ENCODE assay signal across 19 mouse cellular contexts in the genomic region with DNA sequence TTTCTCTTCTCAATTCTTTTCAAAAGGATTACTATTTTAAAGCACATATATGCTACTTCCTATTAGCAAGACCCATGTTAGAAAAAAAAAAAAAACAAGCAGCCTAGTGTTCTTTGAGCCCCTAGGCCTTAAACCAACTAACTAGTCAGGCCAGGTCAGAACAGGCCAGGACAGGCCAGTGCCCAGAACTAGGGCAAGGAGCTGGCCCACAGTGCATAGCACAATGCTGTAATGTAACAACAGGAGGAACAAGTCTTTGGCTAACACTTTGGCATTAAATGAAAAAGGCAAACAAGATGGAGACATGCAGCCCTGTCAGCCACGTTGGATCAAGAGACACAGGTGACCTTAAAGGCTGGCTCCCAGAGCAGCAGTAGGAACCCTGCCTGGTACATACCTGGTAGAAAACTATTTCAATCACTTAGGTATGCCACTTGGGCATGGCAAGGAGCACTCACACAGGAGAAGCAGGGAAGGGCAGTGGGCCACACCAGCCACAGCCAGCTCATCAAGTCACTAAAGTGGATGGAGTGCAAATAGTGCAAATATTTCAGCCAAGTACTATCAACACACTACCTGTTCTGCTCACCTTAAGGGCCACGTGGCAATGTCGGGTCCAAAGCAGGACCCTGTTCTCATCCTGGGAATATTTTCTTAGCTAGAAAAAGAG. TPM values are rescaled to one million over a fixed set of nuclear protein-coding genes. Genes with fewer than 3 reads are reported as not detected.
DNase-seq lines count a peak whose midpoint lies in the region; ATAC-seq and TF ChIP-seq lines count a peak whose summit lies in the region.
"Had no signal": no experiment of that assay in that cellular context is flagged by ENCODE, and none has a peak within 500 bp of the region (broad histone marks: within the 10 kb centered on the region; RNA-seq: fewer than 3 reads in every experiment).

No protein-coding gene starts in this region.

- no peak overlapping the region for H3K4me3 ChIP-seq in lung, embryonic 14.5 days (ENCODE audit: low read depth, low read length)
- no peak overlapping the region for H3K4me3 ChIP-seq in heart, adult 2 months
- no peak overlapping the region for H3K4me3 ChIP-seq in hindbrain, embryonic 12.5 days
- H3K4me3 ChIP-seq: embryonic facial prominence, embryonic 13.5 days; gastrocnemius, adult 2 months had no signal

- no peak overlapping the region for H3K9ac ChIP-seq in lung, embryonic 14.5 days
- no peak overlapping the region for H3K9ac ChIP-seq in heart, adult 2 months (ENCODE audit: low read depth, low read length)
- no peak overlapping the region for H3K9ac ChIP-seq in hindbrain, embryonic 12.5 days
- H3K9ac ChIP-seq: embryonic facial prominence, embryonic 13.5 days had no signal

- H3K27me3 ChIP-seq in lung, embryonic 14.5 days (ENCODE audit: insufficient read depth, low read length) = no peaks in the 10 kb centered on the region
- H3K27me3 ChIP-seq in heart, adult 2 months (ENCODE audit: control insufficient read depth, insufficient read depth, low read length) = no peaks in the 10 kb centered on the region
- no peaks in the 10 kb centered on the region for H3K27me3 ChIP-seq in hindbrain, embryonic 12.5 days
- H3K27me3 ChIP-seq: embryonic facial prominence, embryonic 13.5 days had no signal

- no peak overlapping the region for H3K4me2 ChIP-seq in lung, embryonic 14.5 days
- no peak overlapping the region for H3K4me2 ChIP-seq in hindbrain, embryonic 12.5 days (replicated peaks)
- H3K4me2 ChIP-seq: embryonic facial prominence, embryonic 13.5 days; heart, embryonic 11.5 days had no signal

- DNase-seq in fat pad, adult 2 months (ENCODE audit: extremely low read depth, low read depth, low spot score) = peak; percentile 86
- DNase-seq in lung, embryonic 14.5 days = no peak
- peak; percentile 28 for DNase-seq in lung, postnatal 10 days
- no peak for DNase-seq in heart, postnatal 10 days
- no peak for DNase-seq in heart, adult 2 months
- no peak for DNase-seq in heart, adult 8-10 months (ENCODE audit: low spot score)
- DNase-seq: cerebellum, adult 18-20 months; cerebellum, adult 9-11 months; cerebellum, postnatal 36 days; gastrocnemius, adult 2 months; gastrocnemius, postnatal 25 days; heart, adult 11 months; heart, postnatal 36 days had no signal

- no peaks in the 10 kb centered on the region for H3K9me3 ChIP-seq in lung, embryonic 14.5 days (ENCODE audit: low read depth, low read length)
- no peaks in the 10 kb centered on the region for H3K9me3 ChIP-seq in hindbrain, embryonic 12.5 days (replicated peaks)
- H3K9me3 ChIP-seq: embryonic facial prominence, embryonic 13.5 days had no signal

- H3K36me3 ChIP-seq in lung, embryonic 14.5 days (ENCODE audit: insufficient read depth) = no peaks in the 10 kb centered on the region
- no peaks in the 10 kb centered on the region for H3K36me3 ChIP-seq in heart, adult 2 months (ENCODE audit: control insufficient read depth, insufficient read depth, low read length)
- no peaks in the 10 kb centered on the region for H3K36me3 ChIP-seq in hindbrain, embryonic 12.5 days
- H3K36me3 ChIP-seq: embryonic facial prominence, embryonic 13.5 days had no signal

- TF ChIP-seq EP300 in heart, adult 2 months (IDR thresholded peaks at IDR 0.05; ENCODE audit: insufficient read depth, low read depth, low read length) = no peak

- H3K79me2 ChIP-seq in heart, adult 2 months (replicated peaks; ENCODE audit: control insufficient read depth, insufficient read depth, low read length) = no peaks in the 10 kb centered on the region

- intact Hi-C loops in heart, postnatal 10 days (cut with DNase I) = no loop called here
- intact Hi-C loops in heart, adult 2 months (cut with DNase I) = no loop called here

- 54% methylated on average over 3 of the region's 3 CpGs for WGBS in lung, embryonic 14.5 days
- WGBS in heart, adult 2 months = 86% methylated on average over 3 of the region's 3 CpGs
- WGBS in hindbrain, embryonic 12.5 days = 87% methylated on average over 3 of the region's 3 CpGs

- no peak overlapping the region for H3K27ac ChIP-seq in lung, embryonic 14.5 days (ENCODE audit: low read depth)
- H3K27ac ChIP-seq in heart, adult 2 months = no peak overlapping the region
- no peak overlapping the region for H3K27ac ChIP-seq in hindbrain, embryonic 12.5 days
- H3K27ac ChIP-seq: embryonic facial prominence, embryonic 13.5 days; gastrocnemius, adult 2 months had no signal

- no peak for TF ChIP-seq POLR2A in heart, adult 2 months (IDR thresholded peaks at IDR 0.05; ENCODE audit: insufficient read depth, low read depth, low read length)

- ATAC-seq in lung, embryonic 14.5 days (ENCODE audit: insufficient read depth) = peak; percentile 69; the same call in 1 of the 2 replicates
- no peak for ATAC-seq in hindbrain, embryonic 12.5 days (ENCODE audit: low FRiP score)
- ATAC-seq: forebrain, embryonic 14.5 days; hindbrain, embryonic 16.5 days had no signal

- TF ChIP-seq CTCF in lung, embryonic 14.5 days (IDR thresholded peaks at IDR 0.05; ENCODE audit: low read depth) = no peak
- no peak for TF ChIP-seq CTCF in heart, adult 2 months (IDR thresholded peaks at IDR 0.05)

- no peaks in the 10 kb centered on the region for H3K4me1 ChIP-seq in lung, embryonic 14.5 days (ENCODE audit: insufficient read depth)
- H3K4me1 ChIP-seq in heart, adult 2 months (ENCODE audit: control insufficient read depth, insufficient read depth, low read length) = no peaks in the 10 kb centered on the region
- no peaks in the 10 kb centered on the region for H3K4me1 ChIP-seq in hindbrain, embryonic 12.5 days
- H3K4me1 ChIP-seq: embryonic facial prominence, embryonic 13.5 days had no signal

RNA-seq across cellular contexts. Expression of a gene that starts 6.9 kb away (rescaled TPM):
- polyA plus RNA-seq in lung, embryonic 14.5 days (2014; fragmentation: Nextera tagmentation; extraction: Ambion mirVana) = 4.8 and 5.3 TPM in 2 replicates
- 1 to 10 TPM; 4.9 to 5.5 TPM for total RNA-seq in heart, postnatal 10 days (2021)
- total RNA-seq in heart, adult 2 months (2021) = 1 to 10 TPM; 1.9 to 2.4 TPM
- 0.94 and 1.4 TPM in 2 replicates for polyA plus RNA-seq in heart, adult 2 months (2012; rRNA removed)
- total RNA-seq in heart, adult 8-10 months (2022) = 1 to 10 TPM; 2.2 to 4.5 (median 2.8) TPM
- polyA plus RNA-seq in hindbrain, embryonic 12.5 days (2016; fragmentation: Nextera tagmentation; extraction: Ambion mirVana) = 12.0 and 12.2 TPM in 2 replicates
- total RNA-seq: MEL had no signal

Comparison
In these comparisons a context has a peak if more than half of its experiments do, and no peak if none do; other contexts are left out.
1. DNase-seq: peak in fat pad, adult 2 months (single experiment) and lung, postnatal 10 days (single experiment); none in lung, embryonic 14.5 days (single experiment), heart, postnatal 10 days (0 of 2), heart, adult 2 months (0 of 2) and heart, adult 8-10 months (single experiment).